Mouse (Mus musculus) midbrain, embryonic 14.5 days (tissue): ENCODE measurements around the gene Golga2. TPM values are rescaled to one million over a fixed set of nuclear protein-coding genes. Genes with fewer than 3 reads are reported as not detected.
A peak's percentile ranks its signal among the peaks of the same experiment; 100 is the strongest.

ENCODE experiments used
- microRNA-seq: library from miRNA; unstranded; fragments of <30 nt; microRNA quantifications from one replicate; pipeline ENCODE4, GENCODE M21; 2016
- polyA plus RNA-seq: library from polyadenylated mRNA; unstranded; fragments of >200 nt; fragmentation: Nextera tagmentation; extraction: Ambion mirVana; gene quantifications from 2 replicates; pipeline ENCODE4 v1.2.1, GENCODE M21; 2014

The Golga2 gene
- polyA plus RNA-seq, 1 experiment from 2014 or later, result 26.1 TPM

Small RNAs within 50 kb of the gene (microRNA-seq; reads per million reads assigned to microRNA genes)
- not detected for gene Gm23363
- 95.2 reads per million, percentile 56 among the genes with 10 or more reads in this experiment for gene Mir199b

Other genes starting within 250 kb of the Golga2 start
- 0.50 and 0.59 TPM in 2 replicates for gene Fam78a, start 202.5 kb upstream of the Golga2 start, polyA plus RNA-seq
- gene Plpp7, start 191.9 kb upstream of the Golga2 start, polyA plus RNA-seq, result 21.6 and 24.4 TPM in 2 replicates
- gene Prrc2b, start 136.3 kb upstream of the Golga2 start, polyA plus RNA-seq, result 121 and 141 TPM in 2 replicates
- gene Pomt1, start 50.8 kb upstream of the Golga2 start, polyA plus RNA-seq, result 28.3 and 33.2 TPM in 2 replicates
- 89.6 and 96.1 TPM in 2 replicates for gene Uck1, start 27.2 kb upstream of the Golga2 start, polyA plus RNA-seq
- gene Swi5, start 691 bp downstream of the Golga2 start, polyA plus RNA-seq, result 169 and 339 TPM in 2 replicates
- gene Ciz1, start 64.9 kb downstream of the Golga2 start, polyA plus RNA-seq, result 46.4 and 54.1 TPM in 2 replicates
- 90.6 and 103 TPM in 2 replicates for gene Dnm1, start 66.0 kb downstream of the Golga2 start, polyA plus RNA-seq
- gene 1110008P14Rik, start 94.6 kb downstream of the Golga2 start, polyA plus RNA-seq, result 107 and 153 TPM in 2 replicates
- not detected in 2 replicates for gene Lcn2, start 100.9 kb downstream of the Golga2 start, polyA plus RNA-seq
- gene Ptges2, start 108.5 kb downstream of the Golga2 start, polyA plus RNA-seq, result 46.2 and 64.4 TPM in 2 replicates
- gene Naif1, start 163.1 kb downstream of the Golga2 start, polyA plus RNA-seq, result 5.3 and 5.6 TPM in 2 replicates
- gene Slc25a25, start 164.1 kb downstream of the Golga2 start, polyA plus RNA-seq, result 36.3 and 41.5 TPM in 2 replicates
- 6.9 and 7.8 TPM in 2 replicates for gene Fam102a, start 247.9 kb downstream of the Golga2 start, polyA plus RNA-seq